Mouse (Mus musculus): ENCODE measurements around the gene Hs6st1. TPM values are rescaled to one million over a fixed set of nuclear protein-coding genes. Genes with fewer than 3 reads are reported as not detected.

The Hs6st1 gene
- polyA plus RNA-seq, 1 experiment: 56.5 TPM

DNA sequence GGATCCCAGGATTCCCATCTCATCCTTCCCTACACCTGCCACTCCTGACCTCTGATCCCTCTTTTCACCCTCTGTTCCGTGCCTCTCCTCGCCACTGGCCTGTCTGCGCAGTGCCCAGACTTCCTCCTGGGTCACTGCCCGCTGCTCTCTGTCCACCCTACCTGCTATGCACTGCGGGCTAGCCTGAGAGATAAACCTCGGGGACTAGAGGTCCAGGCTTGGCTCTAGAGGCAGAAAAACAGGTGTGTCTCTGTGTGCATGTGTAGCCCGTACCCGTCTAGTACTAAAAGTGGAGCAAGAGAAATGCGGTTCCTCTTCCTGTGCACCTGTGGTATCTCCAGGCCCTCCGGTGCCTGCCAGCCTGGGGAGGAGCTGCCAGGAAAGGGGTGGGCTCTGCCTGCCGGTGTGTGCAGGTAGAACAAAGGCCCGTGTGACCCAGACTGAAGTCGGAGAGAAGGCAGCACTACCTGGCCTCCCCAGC, 1.1 kb downstream of the Hs6st1 start:
- Histone ChIP-seq H3K27ac (ENCODE audit: insufficient read depth, low read length) (peak overlapping the region; percentile 71), H3K4me3 (ENCODE audit: extremely low read depth, insufficient read depth, insufficient read length) (peak overlapping the region; percentile 76), H3K36me3 (ENCODE audit: control insufficient read depth, insufficient read depth, low read length) (no peaks in the 10 kb centered on the region), H3K27me3 (ENCODE audit: control insufficient read depth, insufficient read depth, low read length) (no peaks in the 10 kb centered on the region), H3K4me1 (ENCODE audit: control insufficient read depth, insufficient read depth, insufficient read length) (peaks cover 22% of the 10 kb centered on the region; the same call in 1 of the 2 replicates)
- DNase-seq (ENCODE audit: low read depth in 1 of 2, low spot score in 2 of 2): peak in 1 of 2 experiments; percentile 45
- WGBS: 1% methylated on average over 13 of the region's 13 CpGs
- TF ChIP-seq POLR2A (IDR thresholded peaks at IDR 0.05; ENCODE audit: low read depth, low read length) (no peak), CTCF (IDR thresholded peaks at IDR 0.05; ENCODE audit: extremely low read depth, insufficient read depth, insufficient read length, insufficient replicate concordance) (no peak)

DNA sequence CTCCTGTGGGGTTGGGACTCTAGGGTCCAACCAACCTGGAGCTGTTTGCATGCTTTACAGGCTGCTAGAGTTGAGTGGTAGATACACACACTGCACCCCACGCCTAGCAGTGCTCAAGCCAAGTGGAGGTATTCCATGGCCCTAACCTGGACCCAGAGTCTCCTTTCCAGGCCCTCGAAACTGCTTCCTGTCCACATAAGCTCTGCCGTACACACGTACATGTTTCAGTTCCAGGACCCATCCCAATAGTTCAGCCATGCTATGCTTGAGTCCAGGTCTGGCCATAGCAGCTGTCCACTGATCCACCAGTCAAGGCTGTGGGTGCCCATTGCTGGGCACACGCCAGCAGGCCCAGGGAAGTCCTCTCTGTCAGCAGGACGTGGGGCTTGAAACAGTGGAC, 2.0 kb downstream of the Hs6st1 start:
- DNase-seq (ENCODE audit: low read depth in 1 of 2, low spot score in 2 of 2): no peak
- H3K27ac ChIP-seq (ENCODE audit: insufficient read depth, low read length): no peak overlapping the region; the same call in 1 of the 2 replicates
- WGBS: 66% methylated on average over 6 of the region's 6 CpGs
- no peaks in the 10 kb centered on the region for H3K27me3 ChIP-seq (ENCODE audit: control insufficient read depth, insufficient read depth, low read length)
- no peaks in the 10 kb centered on the region; the same call in 1 of the 2 replicates for H3K36me3 ChIP-seq (ENCODE audit: control insufficient read depth, insufficient read depth, low read length)
- H3K4me3 ChIP-seq (ENCODE audit: extremely low read depth, insufficient read depth, insufficient read length): peak overlapping the region; percentile 76
- peaks cover 17% of the 10 kb centered on the region; the same call in 1 of the 2 replicates for H3K4me1 ChIP-seq (ENCODE audit: control insufficient read depth, insufficient read depth, insufficient read length)
- TF ChIP-seq CTCF (IDR thresholded peaks at IDR 0.05; ENCODE audit: extremely low read depth, insufficient read depth, insufficient read length, insufficient replicate concordance) (no peak), POLR2A (IDR thresholded peaks at IDR 0.05; ENCODE audit: low read depth, low read length) (no peak)

DNA sequence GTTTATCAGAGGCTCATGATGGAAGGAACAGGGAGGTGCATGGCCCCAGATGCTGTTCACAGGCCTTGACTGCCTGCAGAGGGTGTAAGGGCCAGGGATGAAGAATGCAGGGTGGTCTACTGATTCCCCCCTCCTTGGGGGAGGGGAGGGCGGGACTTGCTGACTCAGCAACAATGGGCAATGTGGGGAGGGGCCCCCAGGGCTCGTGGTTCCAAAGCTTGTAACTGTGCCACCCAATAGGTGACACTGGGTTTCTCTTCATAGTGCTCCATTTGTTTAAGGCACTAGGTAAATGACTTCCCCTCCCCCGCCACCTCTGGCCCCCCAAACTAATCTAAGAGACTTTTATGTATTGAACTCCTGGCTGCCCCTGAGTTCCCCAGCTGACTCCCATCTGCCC, 2.5 kb downstream of the Hs6st1 start:
- peak overlapping the region; percentile 15; the same call in 1 of the 2 replicates for H3K27ac ChIP-seq (ENCODE audit: insufficient read depth, low read length)
- DNase-seq (ENCODE audit: low read depth in 1 of 2, low spot score in 2 of 2): no peak
- peak overlapping the region; percentile 76; the same call in 1 of the 2 replicates for H3K4me3 ChIP-seq (ENCODE audit: extremely low read depth, insufficient read depth, insufficient read length)
- 64% methylated on average over 3 of the region's 3 CpGs for WGBS
- TF ChIP-seq CTCF (IDR thresholded peaks at IDR 0.05; ENCODE audit: extremely low read depth, insufficient read depth, insufficient read length, insufficient replicate concordance): no peak
- H3K36me3 ChIP-seq (ENCODE audit: control insufficient read depth, insufficient read depth, low read length): no peaks in the 10 kb centered on the region; the same call in 1 of the 2 replicates
- H3K27me3 ChIP-seq (ENCODE audit: control insufficient read depth, insufficient read depth, low read length): no peaks in the 10 kb centered on the region
- H3K4me1 ChIP-seq (ENCODE audit: control insufficient read depth, insufficient read depth, insufficient read length): peaks cover 15% of the 10 kb centered on the region; the same call in 1 of the 2 replicates

DNA sequence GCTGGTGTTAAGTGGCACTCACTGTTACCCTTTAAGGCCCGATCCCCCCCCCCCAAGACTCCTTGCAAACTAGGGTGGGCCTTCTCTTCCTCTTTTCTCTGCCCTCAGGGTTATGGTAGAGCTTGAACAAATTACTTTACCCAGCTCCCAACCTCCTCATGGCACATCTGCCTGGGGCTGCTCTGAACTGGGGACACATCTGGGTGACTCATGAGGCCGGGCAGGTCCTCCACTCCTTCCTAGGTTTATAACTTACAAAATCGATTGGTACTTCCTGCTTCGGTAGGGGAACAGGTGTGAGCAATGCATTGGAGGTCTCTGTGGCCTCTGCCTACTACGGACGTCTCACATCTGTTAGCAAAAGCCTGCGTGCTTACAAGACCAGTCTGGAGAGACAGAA, 3.0 kb downstream of the Hs6st1 start:
- no peaks in the 10 kb centered on the region for H3K27me3 ChIP-seq (ENCODE audit: control insufficient read depth, insufficient read depth, low read length)
- peak overlapping the region; percentile 76 for H3K4me3 ChIP-seq (ENCODE audit: extremely low read depth, insufficient read depth, insufficient read length)
- 32% methylated on average over 7 of the region's 7 CpGs for WGBS
- DNase-seq (ENCODE audit: low read depth in 1 of 2, low spot score in 2 of 2): no peak
- H3K27ac ChIP-seq (ENCODE audit: insufficient read depth, low read length): peak overlapping the region; percentile 15; the same call in 1 of the 2 replicates
- H3K4me1 ChIP-seq (ENCODE audit: control insufficient read depth, insufficient read depth, insufficient read length): peaks cover 15% of the 10 kb centered on the region; the same call in 1 of the 2 replicates
- no peaks in the 10 kb centered on the region; the same call in 1 of the 2 replicates for H3K36me3 ChIP-seq (ENCODE audit: control insufficient read depth, insufficient read depth, low read length)
- TF ChIP-seq CTCF (IDR thresholded peaks at IDR 0.05; ENCODE audit: extremely low read depth, insufficient read depth, insufficient read length, insufficient replicate concordance): no peak

DNA sequence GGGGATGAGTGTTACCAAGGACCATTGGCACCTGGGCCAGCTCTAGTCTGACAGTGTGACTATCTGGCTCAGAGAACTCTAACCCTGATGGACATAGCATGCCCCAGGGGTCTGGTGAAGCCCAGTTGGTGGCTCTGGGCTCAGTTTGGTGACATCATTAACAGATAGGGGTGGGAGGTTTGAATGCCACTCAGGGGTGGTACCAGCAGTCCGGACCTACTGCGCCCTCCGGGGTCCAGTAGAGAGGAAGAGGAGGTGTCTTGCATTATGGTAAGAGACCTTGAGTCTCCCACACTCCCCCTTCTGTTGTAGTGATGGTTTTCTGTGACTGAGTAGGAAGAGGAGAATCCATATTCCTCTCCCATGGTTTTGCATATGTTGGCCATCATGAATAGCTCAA, 3.4 kb downstream of the Hs6st1 start:
- Histone ChIP-seq H3K36me3 (ENCODE audit: control insufficient read depth, insufficient read depth, low read length) (no peaks in the 10 kb centered on the region; the same call in 1 of the 2 replicates), H3K4me3 (ENCODE audit: extremely low read depth, insufficient read depth, insufficient read length) (peak overlapping the region; percentile 76), H3K4me1 (ENCODE audit: control insufficient read depth, insufficient read depth, insufficient read length) (peaks cover 15% of the 10 kb centered on the region; the same call in 1 of the 2 replicates), H3K27me3 (ENCODE audit: control insufficient read depth, insufficient read depth, low read length) (no peaks in the 10 kb centered on the region), H3K27ac (ENCODE audit: insufficient read depth, low read length) (peak overlapping the region; percentile 14; the same call in 1 of the 2 replicates)
- WGBS: 66% methylated on average over 3 of the region's 3 CpGs
- no peak for TF ChIP-seq POLR2A (IDR thresholded peaks at IDR 0.05; ENCODE audit: low read depth, low read length)
- no peak for TF ChIP-seq CTCF (IDR thresholded peaks at IDR 0.05; ENCODE audit: extremely low read depth, insufficient read depth, insufficient read length, insufficient replicate concordance)
- no peak for DNase-seq (ENCODE audit: low read depth in 1 of 2, low spot score in 2 of 2)

DNA sequence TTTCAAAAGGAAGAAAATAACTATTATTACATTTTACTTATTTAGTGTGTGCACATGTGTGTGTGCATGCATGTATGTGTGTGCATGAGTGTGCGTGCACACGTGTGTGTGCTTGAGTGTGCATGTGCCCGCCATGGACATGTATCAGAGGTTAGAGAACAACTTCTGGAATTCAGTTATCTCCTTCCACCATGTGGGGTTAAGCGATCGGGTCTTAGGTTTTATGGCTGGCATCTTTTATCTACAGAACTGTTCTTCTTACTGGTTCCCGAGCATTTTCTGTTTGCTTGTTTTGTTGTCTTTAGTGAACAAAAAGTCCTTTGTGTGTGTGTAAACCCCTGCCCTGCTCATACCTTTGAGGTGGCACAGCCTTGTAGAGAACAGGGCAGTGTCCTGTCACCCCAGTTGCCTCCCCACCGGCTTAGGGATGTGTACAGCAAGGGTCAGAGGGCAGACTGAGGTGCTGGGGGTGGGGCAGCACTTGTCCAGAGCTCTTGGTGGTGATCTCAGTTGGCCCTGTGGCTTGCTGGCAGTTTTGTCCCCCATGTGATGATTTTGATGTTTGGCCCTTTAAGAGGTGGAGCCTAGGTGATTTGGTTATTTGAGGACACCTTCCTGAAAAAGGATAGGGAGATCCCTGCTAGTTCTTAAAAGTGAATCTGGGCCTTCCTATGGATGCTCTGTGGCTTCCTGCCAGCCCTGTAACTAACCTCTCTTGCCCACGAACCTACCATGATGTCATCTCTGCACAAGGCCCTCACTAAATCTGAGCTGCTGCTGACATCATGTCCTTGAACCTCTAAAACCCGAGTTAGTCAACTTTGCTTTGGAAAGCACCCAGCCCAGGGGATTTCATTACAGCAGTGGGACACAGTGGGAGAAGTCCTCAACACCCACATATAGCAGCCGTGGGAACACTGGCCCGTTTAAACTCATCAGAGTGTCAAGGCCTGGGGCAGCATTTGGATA, 4.7 kb downstream of the Hs6st1 start:
- no peak for DNase-seq (ENCODE audit: low read depth in 1 of 2, low spot score in 2 of 2)
- Histone ChIP-seq H3K27ac (ENCODE audit: insufficient read depth, low read length) (peak overlapping the region; percentile 44; the same call in 1 of the 2 replicates), H3K4me1 (ENCODE audit: control insufficient read depth, insufficient read depth, insufficient read length) (peaks cover 15% of the 10 kb centered on the region; the same call in 1 of the 2 replicates), H3K27me3 (ENCODE audit: control insufficient read depth, insufficient read depth, low read length) (no peaks in the 10 kb centered on the region), H3K4me3 (ENCODE audit: extremely low read depth, insufficient read depth, insufficient read length) (no peak overlapping the region), H3K36me3 (ENCODE audit: control insufficient read depth, insufficient read depth, low read length) (peaks cover 1% of the 10 kb centered on the region)
- TF ChIP-seq POLR2A (IDR thresholded peaks at IDR 0.05; ENCODE audit: low read depth, low read length) (no peak), CTCF (IDR thresholded peaks at IDR 0.05; ENCODE audit: extremely low read depth, insufficient read depth, insufficient read length, insufficient replicate concordance) (no peak)
- WGBS: 67% methylated on average over 11 of the region's 11 CpGs

Data from spleen, adult 2 months (tissue).